Comparison of ENCODE assay signal across 8 mouse cellular contexts in genomic region chr4:62696699-62697404, GRCm38 (mm10).
DNase-seq lines count a peak whose midpoint lies in the region; ATAC-seq and TF ChIP-seq lines count a peak whose summit lies in the region.

No protein-coding gene starts in this region.

- no peak overlapping the region for H3K4me3 ChIP-seq in forebrain, embryonic 13.5 days
- H3K4me3 ChIP-seq in forebrain, embryonic 10.5 days = no peak overlapping the region
- no peak overlapping the region for H3K4me3 ChIP-seq in stomach, embryonic 14.5 days (ENCODE audit: low read depth, low read length)
- no peak overlapping the region for H3K4me3 ChIP-seq in stomach, postnatal 0 days (ENCODE audit: low read depth, low read length)
- H3K4me3 ChIP-seq in intestine, embryonic 16.5 days (ENCODE audit: low read length) = no peak overlapping the region
- no peak overlapping the region for H3K4me3 ChIP-seq in neural tube, embryonic 14.5 days (ENCODE audit: low read depth, low read length)

- WGBS in forebrain, embryonic 13.5 days = 67% methylated on average over 7 of the region's 7 CpGs
- WGBS in forebrain, embryonic 10.5 days = 74% methylated on average over 7 of the region's 7 CpGs
- 63% methylated on average over 7 of the region's 7 CpGs for WGBS in stomach, embryonic 14.5 days
- WGBS in stomach, postnatal 0 days = 40% methylated on average over 7 of the region's 7 CpGs
- 62% methylated on average over 7 of the region's 7 CpGs for WGBS in intestine, embryonic 16.5 days
- WGBS in neural tube, embryonic 14.5 days = 53% methylated on average over 7 of the region's 7 CpGs

- H3K4me2 ChIP-seq in forebrain, embryonic 13.5 days = no peak overlapping the region
- no peak overlapping the region for H3K4me2 ChIP-seq in stomach, embryonic 14.5 days (replicated peaks; ENCODE audit: low read depth, low read length)
- no peak overlapping the region for H3K4me2 ChIP-seq in stomach, postnatal 0 days (replicated peaks; ENCODE audit: low read depth)
- H3K4me2 ChIP-seq in intestine, embryonic 16.5 days (ENCODE audit: low read depth, low read length) = no peak overlapping the region
- H3K4me2 ChIP-seq in neural tube, embryonic 14.5 days (ENCODE audit: low read depth, low read length) = no peak overlapping the region

- H3K9ac ChIP-seq in forebrain, embryonic 13.5 days = 0 out of 2 replicates have a peak overlapping the region, but pooled peaks have one; percentile 21
- no peak overlapping the region for H3K9ac ChIP-seq in stomach, embryonic 14.5 days (replicated peaks; ENCODE audit: low read depth, low read length)
- no peak overlapping the region for H3K9ac ChIP-seq in stomach, postnatal 0 days (ENCODE audit: low read length)
- H3K9ac ChIP-seq in intestine, embryonic 16.5 days (ENCODE audit: low read depth, low read length) = no peak overlapping the region
- H3K9ac ChIP-seq in neural tube, embryonic 14.5 days (replicated peaks; ENCODE audit: low read depth, low read length) = no peak overlapping the region

- no peak overlapping the region for H3K27ac ChIP-seq in forebrain, embryonic 13.5 days
- H3K27ac ChIP-seq in forebrain, embryonic 10.5 days = no peak overlapping the region
- peak overlapping the region; percentile 44; the same call in 1 of the 2 replicates for H3K27ac ChIP-seq in stomach, embryonic 14.5 days (ENCODE audit: low read length)
- H3K27ac ChIP-seq in stomach, postnatal 0 days (replicated peaks) = no peak overlapping the region
- H3K27ac ChIP-seq in intestine, embryonic 16.5 days (ENCODE audit: low read length) = 0 out of 2 replicates have a peak overlapping the region, but pooled peaks have one; percentile 7
- H3K27ac ChIP-seq in neural tube, embryonic 14.5 days (ENCODE audit: low read depth, low read length) = peak overlapping the region; percentile 48; the same call in 1 of the 2 replicates

- no peak for TF ChIP-seq CTCF in stomach, postnatal 0 days (IDR thresholded peaks at IDR 0.05; ENCODE audit: low read depth)

- no peak for TF ChIP-seq EP300 in stomach, postnatal 0 days (optimal IDR thresholded peaks at IDR 0.05)

- H3K9me3 ChIP-seq in forebrain, embryonic 13.5 days (replicated peaks) = no peaks in the 10 kb centered on the region
- no peaks in the 10 kb centered on the region for H3K9me3 ChIP-seq in forebrain, embryonic 10.5 days
- H3K9me3 ChIP-seq in stomach, embryonic 14.5 days (ENCODE audit: control insufficient read depth, low read depth, low read length) = no peaks in the 10 kb centered on the region
- no peaks in the 10 kb centered on the region for H3K9me3 ChIP-seq in stomach, postnatal 0 days (ENCODE audit: control insufficient read depth, low read length)
- H3K9me3 ChIP-seq in intestine, embryonic 16.5 days (ENCODE audit: control insufficient read depth, low read length) = no peaks in the 10 kb centered on the region
- H3K9me3 ChIP-seq in neural tube, embryonic 14.5 days (ENCODE audit: control insufficient read depth, low read length) = no peaks in the 10 kb centered on the region

- peaks cover 58% of the 10 kb centered on the region for H3K36me3 ChIP-seq in forebrain, embryonic 13.5 days (ENCODE audit: poor library complexity, severe bottlenecking)
- peaks cover 59% of the 10 kb centered on the region for H3K36me3 ChIP-seq in forebrain, embryonic 10.5 days (replicated peaks)
- H3K36me3 ChIP-seq in stomach, embryonic 14.5 days (ENCODE audit: control insufficient read depth, insufficient read depth, low read length) = peaks cover 20% of the 10 kb centered on the region
- H3K36me3 ChIP-seq in stomach, postnatal 0 days (ENCODE audit: control insufficient read depth, insufficient read depth, low read length) = peaks cover 16% of the 10 kb centered on the region
- H3K36me3 ChIP-seq in intestine, embryonic 16.5 days (ENCODE audit: control insufficient read depth, insufficient read depth, low read length) = peaks cover 9% of the 10 kb centered on the region
- peaks cover 5% of the 10 kb centered on the region; the same call in 1 of the 2 replicates for H3K36me3 ChIP-seq in neural tube, embryonic 14.5 days (ENCODE audit: control insufficient read depth, insufficient read depth, low read length)

- H3K27me3 ChIP-seq in forebrain, embryonic 13.5 days = no peaks in the 10 kb centered on the region
- H3K27me3 ChIP-seq in forebrain, embryonic 10.5 days (ENCODE audit: poor library complexity, severe bottlenecking) = no peaks in the 10 kb centered on the region
- H3K27me3 ChIP-seq in stomach, embryonic 14.5 days (ENCODE audit: control insufficient read depth, insufficient read depth, low read length) = no peaks in the 10 kb centered on the region
- H3K27me3 ChIP-seq in stomach, postnatal 0 days (ENCODE audit: control insufficient read depth, insufficient read depth, low read length) = no peaks in the 10 kb centered on the region
- no peaks in the 10 kb centered on the region for H3K27me3 ChIP-seq in intestine, embryonic 16.5 days (replicated peaks; ENCODE audit: control insufficient read depth, insufficient read depth, low read length)
- H3K27me3 ChIP-seq in neural tube, embryonic 14.5 days (ENCODE audit: control insufficient read depth, insufficient read depth, low read length) = no peaks in the 10 kb centered on the region

- peaks cover 60% of the 10 kb centered on the region for H3K4me1 ChIP-seq in forebrain, embryonic 13.5 days
- H3K4me1 ChIP-seq in forebrain, embryonic 10.5 days = peaks cover 47% of the 10 kb centered on the region
- peaks cover 35% of the 10 kb centered on the region for H3K4me1 ChIP-seq in stomach, embryonic 14.5 days (ENCODE audit: control insufficient read depth, insufficient read depth, low read length)
- peaks cover 10% of the 10 kb centered on the region; the same call in 1 of the 2 replicates for H3K4me1 ChIP-seq in stomach, postnatal 0 days (replicated peaks; ENCODE audit: control insufficient read depth, insufficient read depth)
- H3K4me1 ChIP-seq in intestine, embryonic 16.5 days (ENCODE audit: control insufficient read depth, insufficient read depth, low read length) = peaks cover 55% of the 10 kb centered on the region
- H3K4me1 ChIP-seq in neural tube, embryonic 14.5 days (ENCODE audit: control insufficient read depth, insufficient read depth, low read length) = peaks cover 27% of the 10 kb centered on the region; the same call in 1 of the 2 replicates

- ATAC-seq in forebrain, embryonic 13.5 days = no peak
- no peak for ATAC-seq in stomach, embryonic 14.5 days (ENCODE audit: insufficient number of reproducible peaks, insufficient read depth, low FRiP score, low read depth)
- no peak for ATAC-seq in stomach, postnatal 0 days (ENCODE audit: low FRiP score, low TSS enrichment)
- ATAC-seq in intestine, embryonic 16.5 days = no peak
- ATAC-seq in neural tube, embryonic 14.5 days (ENCODE audit: low read depth) = no peak

- no peak for DNase-seq in forebrain, embryonic 10.5 days (ENCODE audit: extremely low spot score, low spot score)
- no peak for DNase-seq in stomach, postnatal 0 days (ENCODE audit: low spot score)
- no peak for DNase-seq in urinary bladder, postnatal 25 days (ENCODE audit: low spot score)
- DNase-seq in thymus, postnatal 0 days (ENCODE audit: low spot score) = no peak

Comparison
In these comparisons a context has a peak if more than half of its experiments do, and no peak if none do; other contexts are left out.
1. H3K27ac ChIP-seq: peak in stomach, embryonic 14.5 days (single experiment), intestine, embryonic 16.5 days (single experiment) and neural tube, embryonic 14.5 days (single experiment); none in forebrain, embryonic 13.5 days (single experiment), forebrain, embryonic 10.5 days (single experiment) and stomach, postnatal 0 days (single experiment).